Mouse (Mus musculus): ENCODE measurements around the gene Nbea. TPM values are rescaled to one million over a fixed set of nuclear protein-coding genes. Genes with fewer than 3 reads are reported as not detected.

Nbea gene
- polyA plus RNA-seq, 1 experiment from 2014 or later = 39.4 TPM

DNA sequence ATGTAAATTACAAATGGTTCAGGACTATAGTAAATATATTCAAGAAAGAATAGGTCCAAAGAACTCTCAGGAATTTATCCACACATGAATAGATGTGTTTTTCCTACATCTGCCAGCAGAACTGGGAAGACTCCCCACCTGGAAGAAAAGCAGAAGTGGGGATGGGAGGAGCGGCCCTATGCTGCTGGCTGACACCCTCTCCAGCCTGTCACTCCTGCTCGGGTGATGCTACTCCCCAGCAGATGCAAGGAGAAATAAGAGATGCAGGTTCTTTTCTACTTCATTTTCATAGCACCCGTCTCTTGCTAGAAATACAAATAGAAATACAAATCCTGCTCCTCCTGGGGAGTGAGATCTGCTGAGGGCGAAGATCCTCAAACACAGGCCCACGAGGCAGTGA lies 453.0 kb downstream of the Nbea start:
- H3K4me3 ChIP-seq = no peak overlapping the region
- no peaks in the 10 kb centered on the region for H3K27me3 ChIP-seq
- H3K9me3 ChIP-seq = no peaks in the 10 kb centered on the region
- H3K4me1 ChIP-seq = peaks cover 11% of the 10 kb centered on the region; the same call in 1 of the 2 replicates
- H3K4me2 ChIP-seq (replicated peaks) = no peak overlapping the region
- WGBS = 50% methylated on average over 5 of the region's 5 CpGs
- no peak for ATAC-seq (ENCODE audit: low FRiP score, low read depth)
- no peak overlapping the region for H3K9ac ChIP-seq (replicated peaks)
- H3K27ac ChIP-seq (replicated peaks) = 0 out of 2 replicates have a peak overlapping the region, but pooled peaks have one; percentile 49
- no peaks in the 10 kb centered on the region for H3K36me3 ChIP-seq

DNA sequence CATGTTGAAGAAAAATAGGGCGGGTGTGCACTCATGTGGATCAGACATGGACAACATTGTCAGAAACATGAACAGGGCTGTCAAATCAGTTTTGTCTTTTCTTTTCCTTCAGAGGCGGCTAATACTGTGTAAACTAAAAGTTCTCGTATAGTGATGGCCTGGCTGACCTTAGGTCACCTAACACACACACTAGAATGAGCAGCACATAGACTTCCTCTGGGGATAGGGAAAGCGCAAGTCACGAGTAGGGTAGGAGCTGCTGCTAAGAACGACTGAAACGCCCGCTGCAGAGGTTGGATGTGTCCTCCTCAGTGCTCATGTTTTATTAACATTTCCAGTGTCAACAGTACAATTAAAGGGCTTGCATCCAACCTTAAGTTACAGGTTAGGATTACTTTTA lies 453.4 kb downstream of the Nbea start:
- H3K36me3 ChIP-seq = no peaks in the 10 kb centered on the region
- no peak overlapping the region for H3K4me2 ChIP-seq (replicated peaks)
- H3K9me3 ChIP-seq = no peaks in the 10 kb centered on the region
- no peak overlapping the region for H3K9ac ChIP-seq (replicated peaks)
- 52% methylated on average over 8 of the region's 8 CpGs for WGBS
- H3K27me3 ChIP-seq = no peaks in the 10 kb centered on the region
- no peak overlapping the region for H3K4me3 ChIP-seq
- H3K27ac ChIP-seq (replicated peaks) = 0 out of 2 replicates have a peak overlapping the region, but pooled peaks have one; percentile 25
- ATAC-seq (ENCODE audit: low FRiP score, low read depth) = no peak
- H3K4me1 ChIP-seq = peaks cover 11% of the 10 kb centered on the region; the same call in 1 of the 2 replicates

DNA sequence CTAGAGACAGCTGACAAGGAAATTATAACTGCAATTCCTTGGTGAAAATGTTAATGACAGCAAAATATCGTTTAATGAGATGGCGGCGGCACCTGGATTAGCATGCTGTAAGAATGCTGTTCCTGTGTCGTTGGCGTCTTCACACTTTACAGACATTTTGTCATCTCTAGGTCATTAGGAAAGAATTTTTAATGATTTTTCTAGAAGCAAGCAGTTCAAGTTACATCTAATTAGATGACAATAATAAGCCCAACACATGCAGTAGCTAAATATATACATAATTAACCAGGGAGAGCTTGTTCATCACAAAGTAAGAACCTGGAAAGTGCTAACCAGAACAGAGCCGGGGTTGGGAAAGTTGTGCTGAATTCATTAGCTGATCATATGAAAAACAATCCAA lies 469.2 kb downstream of the Nbea start:
- no peaks in the 10 kb centered on the region for H3K9me3 ChIP-seq
- no peaks in the 10 kb centered on the region for H3K4me1 ChIP-seq
- peaks cover 24% of the 10 kb centered on the region for H3K36me3 ChIP-seq
- no peaks in the 10 kb centered on the region for H3K27me3 ChIP-seq
- H3K27ac ChIP-seq (replicated peaks) = no peak overlapping the region
- no peak overlapping the region for H3K4me3 ChIP-seq
- no peak overlapping the region for H3K4me2 ChIP-seq (replicated peaks)
- ATAC-seq (ENCODE audit: low FRiP score, low read depth) = no peak
- WGBS = 85% methylated on average over 6 of the region's 6 CpGs
- no peak overlapping the region for H3K9ac ChIP-seq (replicated peaks)

DNA sequence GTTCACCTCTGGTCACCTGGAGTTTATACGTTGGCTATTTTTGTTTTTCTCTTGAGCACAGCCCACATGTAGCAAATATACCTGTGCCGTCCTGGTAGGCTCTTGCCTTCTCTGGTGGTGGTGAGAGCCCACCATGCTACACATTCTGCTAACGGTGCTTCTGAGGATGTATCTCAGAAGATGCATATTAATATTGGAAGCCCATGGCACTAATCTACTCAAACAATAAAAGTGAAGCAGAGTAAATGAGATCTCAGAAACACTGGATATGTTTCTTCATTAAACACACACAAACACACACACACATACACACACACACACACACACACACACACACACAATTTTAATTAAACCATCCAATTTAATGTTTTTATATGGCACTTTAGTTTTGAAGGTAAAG lies 469.6 kb downstream of the Nbea start:
- Histone ChIP-seq H3K4me2 (replicated peaks) (no peak overlapping the region), H3K27ac (replicated peaks) (no peak overlapping the region), H3K36me3 (peaks cover 24% of the 10 kb centered on the region), H3K4me1 (no peaks in the 10 kb centered on the region), H3K27me3 (no peaks in the 10 kb centered on the region), H3K9ac (replicated peaks) (no peak overlapping the region), H3K9me3 (no peaks in the 10 kb centered on the region), H3K4me3 (no peak overlapping the region)
- WGBS = 83% methylated on average over 3 of the region's 3 CpGs
- ATAC-seq (ENCODE audit: low FRiP score, low read depth) = no peak

DNA sequence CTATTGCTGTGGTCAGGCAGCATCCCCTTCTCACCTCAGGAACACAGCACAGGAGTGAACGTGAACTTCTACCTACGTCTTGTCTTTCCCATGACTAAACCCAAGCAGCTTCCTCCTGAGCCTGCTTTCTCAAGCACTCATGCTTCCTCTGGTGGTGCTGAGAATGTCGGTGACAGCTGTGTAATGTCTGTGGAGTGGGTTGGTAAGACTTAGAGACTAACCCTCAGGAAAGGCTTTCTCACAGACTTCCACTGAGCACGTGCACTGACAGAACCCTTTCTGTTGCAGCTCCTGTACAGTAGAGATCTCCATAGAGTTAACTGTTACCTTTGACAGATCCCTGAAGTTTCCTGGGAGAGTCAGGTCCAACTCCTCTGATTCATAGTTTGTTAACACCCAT lies 473.2 kb downstream of the Nbea start:
- 95% methylated on average over 4 of the region's 4 CpGs for WGBS
- Histone ChIP-seq H3K4me2 (replicated peaks) (no peak overlapping the region), H3K9me3 (no peaks in the 10 kb centered on the region), H3K4me1 (no peaks in the 10 kb centered on the region), H3K4me3 (no peak overlapping the region), H3K27ac (replicated peaks) (no peak overlapping the region), H3K27me3 (no peaks in the 10 kb centered on the region), H3K36me3 (peaks cover 13% of the 10 kb centered on the region; the same call in 1 of the 2 replicates), H3K9ac (replicated peaks) (no peak overlapping the region)
- no peak for ATAC-seq (ENCODE audit: low FRiP score, low read depth)

DNA sequence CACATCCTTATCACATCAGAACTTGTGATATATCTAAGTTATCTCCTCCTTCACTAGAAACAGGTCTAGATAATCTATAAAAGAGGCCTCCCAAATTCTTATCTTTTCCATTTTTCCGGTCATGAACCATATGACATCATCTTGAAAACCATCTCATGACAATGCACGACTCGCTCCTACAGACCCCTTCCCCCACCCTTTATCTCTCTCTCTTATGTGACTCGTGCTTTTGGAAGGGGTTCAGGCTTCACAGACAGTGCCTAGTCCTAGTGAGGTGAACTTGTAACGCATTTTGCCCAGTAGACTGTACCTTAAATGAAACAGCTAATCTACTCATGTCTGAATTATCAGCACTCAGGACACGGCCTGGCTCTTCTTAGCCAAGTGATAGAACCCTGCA lies 481.9 kb downstream of the Nbea start:
- Histone ChIP-seq H3K9me3 (no peaks in the 10 kb centered on the region), H3K4me1 (0 out of 2 replicates have a peak, but pooled peaks cover 4% of the 10 kb centered on the region), H3K9ac (replicated peaks) (no peak overlapping the region), H3K4me2 (replicated peaks) (no peak overlapping the region), H3K27me3 (no peaks in the 10 kb centered on the region), H3K27ac (replicated peaks) (no peak overlapping the region), H3K4me3 (no peak overlapping the region), H3K36me3 (0 out of 2 replicates have a peak, but pooled peaks cover 4% of the 10 kb centered on the region)
- WGBS = 90% methylated on average over 6 of the region's 6 CpGs
- ATAC-seq (ENCODE audit: low FRiP score, low read depth) = no peak

DNA sequence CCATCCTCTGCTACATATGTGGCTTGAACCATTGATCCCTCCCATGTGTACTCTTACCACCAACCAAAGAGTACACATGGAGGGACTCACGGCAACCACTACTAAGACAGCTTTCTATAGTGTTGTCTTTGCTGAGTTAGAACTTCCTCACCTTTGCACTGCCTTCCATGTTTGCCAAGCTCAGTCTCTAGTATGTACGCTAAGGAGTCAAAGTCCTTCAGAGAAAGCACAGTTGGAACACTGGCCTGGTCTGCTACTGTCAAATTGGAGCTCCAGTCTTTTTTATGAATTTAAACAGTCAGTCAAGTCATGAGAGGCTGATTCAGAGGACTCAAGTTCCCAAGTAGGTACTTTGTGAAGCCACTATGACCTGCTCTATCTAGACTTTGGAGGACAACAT lies 486.3 kb downstream of the Nbea start:
- H3K9me3 ChIP-seq = no peaks in the 10 kb centered on the region
- H3K9ac ChIP-seq (replicated peaks) = no peak overlapping the region
- 0 out of 2 replicates have a peak, but pooled peaks cover 4% of the 10 kb centered on the region for H3K4me1 ChIP-seq
- no peak for ATAC-seq (ENCODE audit: low FRiP score, low read depth)
- H3K4me2 ChIP-seq (replicated peaks) = no peak overlapping the region
- WGBS = 91% methylated on average over 2 of the region's 2 CpGs
- H3K4me3 ChIP-seq = no peak overlapping the region
- no peaks in the 10 kb centered on the region for H3K27me3 ChIP-seq
- H3K27ac ChIP-seq (replicated peaks) = no peak overlapping the region
- no peaks in the 10 kb centered on the region for H3K36me3 ChIP-seq

DNA sequence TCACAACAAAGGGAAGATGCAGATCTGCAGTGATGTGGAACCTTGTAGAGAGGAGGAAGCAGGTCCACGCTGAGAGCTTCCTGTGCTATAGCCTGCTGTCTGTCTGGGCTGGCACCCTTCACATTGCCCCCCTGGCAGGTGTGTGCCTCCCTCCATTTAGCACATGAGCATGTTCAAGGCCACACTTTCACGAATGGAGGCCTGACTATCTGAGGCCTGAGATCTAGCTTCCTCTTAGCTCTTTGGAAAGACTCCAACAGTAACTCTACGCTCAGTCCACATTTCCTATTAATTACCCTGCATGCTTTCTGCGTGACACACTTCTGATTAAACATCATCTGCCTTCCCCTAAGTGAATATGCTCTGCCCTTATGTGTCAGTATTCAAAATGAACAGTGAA lies 490.4 kb downstream of the Nbea start:
- no peaks in the 10 kb centered on the region for H3K9me3 ChIP-seq
- no peaks in the 10 kb centered on the region for H3K36me3 ChIP-seq
- no peak for ATAC-seq (ENCODE audit: low FRiP score, low read depth)
- H3K27ac ChIP-seq (replicated peaks) = no peak overlapping the region
- 0 out of 2 replicates have a peak, but pooled peaks cover 4% of the 10 kb centered on the region for H3K4me1 ChIP-seq
- no peak overlapping the region for H3K9ac ChIP-seq (replicated peaks)
- no peaks in the 10 kb centered on the region for H3K27me3 ChIP-seq
- 71% methylated on average over 4 of the region's 4 CpGs for WGBS
- no peak overlapping the region for H3K4me3 ChIP-seq
- H3K4me2 ChIP-seq (replicated peaks) = no peak overlapping the region

DNA sequence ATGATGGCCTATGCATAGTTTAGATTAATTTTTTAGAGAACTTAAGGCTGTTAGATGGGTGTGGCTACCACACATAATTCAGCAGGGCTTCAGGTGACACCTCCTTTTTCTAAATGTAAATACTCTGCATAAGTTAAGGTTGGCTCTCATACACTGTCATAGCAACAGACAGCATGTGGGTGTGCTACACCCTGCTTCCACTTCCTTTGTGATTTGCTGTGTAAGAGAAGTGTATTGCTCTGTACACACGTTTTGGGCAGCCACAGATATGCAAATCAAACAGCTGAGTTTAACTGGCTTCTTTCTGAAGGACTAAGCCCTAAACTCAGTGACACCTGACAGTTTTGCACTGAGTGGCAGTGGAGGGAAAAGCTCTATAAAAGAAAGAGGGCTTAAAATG lies 495.4 kb downstream of the Nbea start:
- 0 out of 2 replicates have a peak, but pooled peaks cover 4% of the 10 kb centered on the region for H3K36me3 ChIP-seq
- no peaks in the 10 kb centered on the region for H3K27me3 ChIP-seq
- H3K4me1 ChIP-seq = peaks cover 9% of the 10 kb centered on the region
- no peak overlapping the region for H3K4me3 ChIP-seq
- no peaks in the 10 kb centered on the region for H3K9me3 ChIP-seq
- H3K4me2 ChIP-seq (replicated peaks) = no peak overlapping the region
- no peak for ATAC-seq (ENCODE audit: low FRiP score, low read depth)
- WGBS = 25% methylated on average over 1 of the region's 1 CpGs
- H3K27ac ChIP-seq (replicated peaks) = no peak overlapping the region
- H3K9ac ChIP-seq (replicated peaks) = no peak overlapping the region

DNA sequence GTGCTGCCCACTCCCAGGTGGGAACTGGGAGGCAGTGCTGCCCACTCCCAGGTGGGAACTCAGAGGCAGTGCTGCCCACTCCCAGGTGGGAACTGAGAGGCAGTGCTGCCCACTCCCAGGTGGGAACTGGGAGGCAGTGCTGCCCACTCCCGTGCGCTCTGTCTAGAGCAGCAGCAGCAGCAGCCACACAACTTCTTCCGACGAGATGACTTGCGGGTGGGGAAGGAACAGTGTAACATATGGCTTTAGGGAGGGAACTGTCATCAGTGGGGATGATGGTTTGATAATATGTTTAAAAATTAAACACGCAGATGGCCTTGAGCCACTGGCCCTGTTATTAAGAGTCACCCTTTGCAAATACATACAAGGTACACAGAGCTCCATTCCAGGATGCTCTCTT lies 496.5 kb downstream of the Nbea start:
- H3K27ac ChIP-seq (replicated peaks) = peak overlapping the region; percentile 50

DNA sequence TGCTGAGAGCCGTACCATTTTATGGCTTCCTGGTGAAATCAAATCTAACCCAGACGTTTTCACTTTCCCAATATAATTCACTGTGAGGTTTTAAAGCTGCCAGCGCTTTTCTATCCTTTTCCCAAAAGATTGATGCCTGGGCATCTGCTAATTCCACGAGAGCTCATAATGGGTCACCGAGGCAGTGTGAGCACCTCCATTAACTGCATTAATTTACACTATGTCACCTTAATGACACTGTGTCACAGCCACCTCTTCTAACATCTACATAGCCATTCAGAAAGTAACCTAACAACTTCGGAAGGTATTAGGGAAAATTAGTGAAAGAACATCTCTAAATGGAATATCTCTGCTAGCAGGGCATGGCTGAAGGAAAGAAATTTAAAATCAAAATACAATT lies 497.9 kb downstream of the Nbea start:
- ATAC-seq (ENCODE audit: low FRiP score, low read depth) = no peak
- Histone ChIP-seq H3K27ac (replicated peaks) (peak overlapping the region; percentile 8; the same call in 1 of the 2 replicates), H3K4me2 (replicated peaks) (no peak overlapping the region), H3K4me1 (peaks cover 13% of the 10 kb centered on the region), H3K9ac (replicated peaks) (no peak overlapping the region), H3K9me3 (no peaks in the 10 kb centered on the region), H3K27me3 (no peaks in the 10 kb centered on the region), H3K36me3 (0 out of 2 replicates have a peak, but pooled peaks cover 4% of the 10 kb centered on the region), H3K4me3 (no peak overlapping the region)
- WGBS = 61% methylated on average over 6 of the region's 6 CpGs

More for the DNA sequence above, 496.5 kb downstream of the Nbea start:
- Histone ChIP-seq H3K27me3 (no peaks in the 10 kb centered on the region), H3K4me2 (replicated peaks) (no peak overlapping the region), H3K4me3 (no peak overlapping the region), H3K36me3 (0 out of 2 replicates have a peak, but pooled peaks cover 4% of the 10 kb centered on the region), H3K4me1 (peaks cover 13% of the 10 kb centered on the region), H3K9me3 (no peaks in the 10 kb centered on the region), H3K9ac (replicated peaks) (no peak overlapping the region)
- no peak for ATAC-seq (ENCODE audit: low FRiP score, low read depth)
- WGBS = 73% methylated on average over 6 of the region's 6 CpGs

DNA sequence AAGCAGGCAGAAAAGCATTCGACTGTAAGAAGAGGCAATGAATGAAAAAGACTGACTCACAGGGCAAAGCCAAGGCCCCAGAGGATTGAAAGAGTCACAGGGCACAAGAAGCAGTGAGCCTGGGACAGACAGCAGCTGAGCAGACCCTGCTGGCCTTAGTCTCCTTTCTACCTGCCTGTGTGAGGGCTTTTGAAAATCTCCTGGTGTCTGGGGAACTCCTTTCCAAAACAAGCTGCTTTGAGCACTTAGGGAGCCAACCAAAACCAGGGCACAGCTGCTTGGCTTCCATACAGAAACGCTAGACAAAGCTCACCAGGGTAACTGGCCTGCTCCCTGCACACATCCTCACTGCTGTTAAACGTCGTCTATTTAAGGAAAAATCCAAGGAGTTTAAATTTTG lies 498.6 kb downstream of the Nbea start:
- Histone ChIP-seq H3K27me3 (no peaks in the 10 kb centered on the region), H3K4me3 (no peak overlapping the region), H3K4me2 (replicated peaks) (no peak overlapping the region), H3K9me3 (no peaks in the 10 kb centered on the region), H3K27ac (replicated peaks) (peak overlapping the region; percentile 69), H3K36me3 (0 out of 2 replicates have a peak, but pooled peaks cover 5% of the 10 kb centered on the region), H3K4me1 (peaks cover 13% of the 10 kb centered on the region), H3K9ac (replicated peaks) (no peak overlapping the region)
- 35% methylated on average over 4 of the region's 4 CpGs for WGBS
- no peak for ATAC-seq (ENCODE audit: low FRiP score, low read depth)

DNA sequence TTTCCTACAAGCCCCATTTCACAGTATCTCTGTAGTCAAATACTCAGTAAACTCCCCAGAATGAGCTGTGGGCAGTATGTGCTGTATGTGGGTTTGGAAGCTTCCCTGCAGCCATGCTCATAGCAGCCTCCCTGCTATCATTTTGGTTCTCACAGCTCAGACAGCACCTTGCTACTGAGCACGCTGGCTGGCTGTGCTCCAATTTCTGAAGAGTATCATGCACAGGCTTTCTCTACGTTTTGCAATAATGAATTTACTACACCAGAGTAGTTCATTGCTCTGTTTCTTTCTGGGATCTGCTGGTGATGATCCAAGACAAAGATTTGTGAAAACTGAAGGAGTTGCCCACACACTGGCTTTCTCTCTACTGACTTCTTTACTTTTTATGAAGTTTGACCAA lies 505.8 kb downstream of the Nbea start:
- H3K36me3 ChIP-seq = 0 out of 2 replicates have a peak, but pooled peaks cover 7% of the 10 kb centered on the region
- no peak overlapping the region for H3K27ac ChIP-seq (replicated peaks)
- H3K4me1 ChIP-seq = no peaks in the 10 kb centered on the region
- no peaks in the 10 kb centered on the region for H3K9me3 ChIP-seq
- no peak overlapping the region for H3K9ac ChIP-seq (replicated peaks)
- no peak overlapping the region for H3K4me3 ChIP-seq
- H3K27me3 ChIP-seq = no peaks in the 10 kb centered on the region
- no peak for ATAC-seq (ENCODE audit: low FRiP score, low read depth)
- H3K4me2 ChIP-seq (replicated peaks) = no peak overlapping the region
- WGBS = 88% methylated on average over 2 of the region's 2 CpGs

All from midbrain, embryonic 12.5 days (tissue).